Mouse (Mus musculus): ENCODE results near the gene 4930562C15Rik.

DNA sequence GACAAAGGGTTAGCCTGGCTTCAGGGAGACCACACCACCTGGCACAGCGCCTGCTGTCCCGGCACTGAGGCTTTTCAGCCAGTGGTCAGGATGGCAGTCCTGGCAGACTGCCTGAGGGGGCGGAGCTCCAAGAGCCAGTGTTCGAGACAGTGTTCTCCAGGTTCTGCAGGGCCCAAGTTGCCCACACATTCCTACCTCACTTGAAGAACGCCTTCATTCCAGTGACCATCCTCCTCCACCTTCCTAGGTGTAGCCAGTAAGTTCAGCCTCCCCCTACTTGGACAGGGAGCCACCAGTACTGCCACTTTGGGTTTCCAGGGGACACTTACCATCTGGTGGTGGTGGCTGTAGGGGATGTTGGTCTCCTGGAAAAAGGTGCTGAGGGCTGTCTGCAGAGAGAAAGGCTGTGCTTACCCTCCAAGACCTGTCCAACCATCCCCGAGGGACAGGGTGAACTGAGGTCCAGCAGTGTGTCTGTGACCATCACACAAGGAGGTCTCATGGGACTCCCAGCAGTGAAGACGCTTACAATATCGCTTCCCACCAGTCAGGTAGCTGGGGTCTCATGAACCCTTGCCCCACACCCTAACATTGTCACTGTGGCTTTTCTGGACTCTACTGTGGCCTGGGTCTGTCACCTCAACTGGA lies 40.9 kb downstream of the 4930562C15Rik start:
- TF ChIP-seq POLR2A (IDR thresholded peaks at IDR 0.05; ENCODE audit: low read depth, low read length), result no peak
- no peak for TF ChIP-seq CTCF (IDR thresholded peaks at IDR 0.05; ENCODE audit: extremely low read depth, insufficient read length, insufficient replicate concordance, low read depth, low read length)

Measured in small intestine, adult 2 months (tissue).